ENCODE assay signal across 8 mouse cellular contexts in the genomic region with DNA sequence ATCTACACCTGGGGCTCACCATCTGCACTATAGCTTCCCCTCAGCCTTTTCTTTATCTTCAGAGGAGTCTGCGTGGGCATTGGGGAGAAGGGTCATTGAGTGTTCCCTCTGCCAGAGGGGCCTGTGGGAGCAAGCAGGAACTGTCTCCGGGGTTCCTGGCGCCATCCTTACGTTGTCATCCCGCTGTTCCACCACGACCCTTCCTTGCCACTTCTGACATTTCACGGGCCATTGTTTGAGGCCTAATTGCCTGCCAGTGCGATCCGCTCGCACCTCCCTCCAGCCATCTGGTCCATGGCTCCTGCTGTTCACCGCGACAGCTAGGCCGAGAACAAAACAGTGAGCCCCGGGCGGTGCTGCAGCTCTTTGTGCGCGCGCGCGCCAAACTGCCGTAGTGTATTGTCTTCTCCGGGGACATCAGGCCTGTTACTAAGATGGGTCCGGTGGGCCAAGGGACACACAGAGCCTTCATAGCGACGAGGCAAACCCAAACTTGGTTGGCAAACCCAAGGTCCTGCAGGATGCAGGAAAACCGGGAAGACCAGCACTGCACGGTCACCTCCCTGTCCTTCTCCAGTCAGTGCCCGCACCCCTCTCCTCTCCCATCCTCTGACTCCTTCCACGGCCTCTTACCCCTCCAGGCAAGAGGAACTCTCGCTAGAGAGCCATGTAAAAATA. TPM values are rescaled to one million over a fixed set of nuclear protein-coding genes. Genes with fewer than 3 reads are reported as not detected.
DNase-seq lines count a peak whose midpoint lies in the region; ATAC-seq and TF ChIP-seq lines count a peak whose summit lies in the region.

No protein-coding gene starts in this region.

- H3K27ac ChIP-seq in forebrain, embryonic 10.5 days, result peak overlapping the region; percentile 90
- H3K27ac ChIP-seq in hindbrain, embryonic 16.5 days (ENCODE audit: low read depth, low read length), result peak overlapping the region; percentile 79
- H3K27ac ChIP-seq in limb, embryonic 13.5 days, result peak overlapping the region; percentile 67
- H3K27ac ChIP-seq in neural tube, embryonic 13.5 days (replicated peaks), result peak overlapping the region; percentile 87

- DNase-seq in layer of hippocampus, adult 11-12 months (ENCODE audit: low spot score), result peak; percentile 75
- DNase-seq in layer of hippocampus, adult 9-10 months (ENCODE audit: low spot score), result no peak
- peak; percentile 93 for DNase-seq in brain, embryonic 14.5 days (ENCODE audit: low read depth)
- peak; percentile 86 for DNase-seq in forebrain, embryonic 10.5 days (ENCODE audit: extremely low spot score, low spot score)

- H3K4me1 ChIP-seq in forebrain, embryonic 10.5 days, result peaks cover 36% of the 10 kb centered on the region
- H3K4me1 ChIP-seq in hindbrain, embryonic 16.5 days (ENCODE audit: control insufficient read depth, insufficient read depth, low read depth, low read length), result peaks cover 15% of the 10 kb centered on the region
- peaks cover 18% of the 10 kb centered on the region for H3K4me1 ChIP-seq in limb, embryonic 13.5 days
- H3K4me1 ChIP-seq in neural tube, embryonic 13.5 days (replicated peaks), result peaks cover 27% of the 10 kb centered on the region

- H3K4me2 ChIP-seq in hindbrain, embryonic 16.5 days (ENCODE audit: low read length), result peak overlapping the region; percentile 54
- H3K4me2 ChIP-seq in limb, embryonic 13.5 days (replicated peaks), result peak overlapping the region; percentile 68
- H3K4me2 ChIP-seq in neural tube, embryonic 13.5 days, result peak overlapping the region; percentile 55

- no peaks in the 10 kb centered on the region for H3K9me3 ChIP-seq in forebrain, embryonic 10.5 days
- H3K9me3 ChIP-seq in hindbrain, embryonic 16.5 days (ENCODE audit: control insufficient read depth, low read length), result no peaks in the 10 kb centered on the region
- no peaks in the 10 kb centered on the region for H3K9me3 ChIP-seq in limb, embryonic 13.5 days
- no peaks in the 10 kb centered on the region for H3K9me3 ChIP-seq in neural tube, embryonic 13.5 days

- TF ChIP-seq POLR2A in brain, embryonic 14.5 days (IDR thresholded peaks at IDR 0.05; ENCODE audit: borderline replicate concordance, extremely low read depth, insufficient read depth, insufficient read length, poor library complexity, severe bottlenecking), result peak; percentile 13; the same call in 1 of the 2 replicates

- ATAC-seq in hindbrain, embryonic 16.5 days, result peak; percentile 75
- ATAC-seq in limb, embryonic 13.5 days (ENCODE audit: low FRiP score, low read depth), result peak; percentile 68; the same call in 1 of the 2 replicates
- peak; percentile 68 for ATAC-seq in neural tube, embryonic 13.5 days (ENCODE audit: low read depth)
- no peak for ATAC-seq in megakaryocyte progenitor cell, adult 5-6 weeks (replicated peaks; ENCODE audit: poor library complexity)

- WGBS in forebrain, embryonic 10.5 days, result 1% methylated on average over 30 of the region's 30 CpGs
- 2% methylated on average over 30 of the region's 30 CpGs for WGBS in hindbrain, embryonic 16.5 days
- whole genome bisulfite sequencing in limb, embryonic 13.5 days, result 3% methylated on average over 30 of the region's 30 CpGs
- WGBS in neural tube, embryonic 13.5 days, result under 1% methylated on average over 30 of the region's 30 CpGs

- peak overlapping the region; percentile 45 for H3K4me3 ChIP-seq in forebrain, embryonic 10.5 days
- H3K4me3 ChIP-seq in hindbrain, embryonic 16.5 days (ENCODE audit: low read length), result peak overlapping the region; percentile 26
- H3K4me3 ChIP-seq in limb, embryonic 13.5 days, result peak overlapping the region; percentile 37
- peak overlapping the region; percentile 27 for H3K4me3 ChIP-seq in neural tube, embryonic 13.5 days

- H3K9ac ChIP-seq in hindbrain, embryonic 16.5 days (ENCODE audit: low read depth, low read length), result peak overlapping the region; percentile 62
- peak overlapping the region; percentile 73 for H3K9ac ChIP-seq in limb, embryonic 13.5 days
- peak overlapping the region; percentile 66 for H3K9ac ChIP-seq in neural tube, embryonic 13.5 days

- H3K27me3 ChIP-seq in forebrain, embryonic 10.5 days (ENCODE audit: poor library complexity, severe bottlenecking), result peaks cover 44% of the 10 kb centered on the region
- no peaks in the 10 kb centered on the region for H3K27me3 ChIP-seq in hindbrain, embryonic 16.5 days (replicated peaks; ENCODE audit: control insufficient read depth, insufficient read depth, low read length)
- peaks cover 15% of the 10 kb centered on the region; the same call in 1 of the 2 replicates for H3K27me3 ChIP-seq in limb, embryonic 13.5 days
- H3K27me3 ChIP-seq in neural tube, embryonic 13.5 days, result no peaks in the 10 kb centered on the region; the same call in 1 of the 2 replicates

- TF ChIP-seq CTCF in brain, embryonic 14.5 days (IDR thresholded peaks at IDR 0.05; ENCODE audit: borderline replicate concordance, extremely low read depth, insufficient read depth, insufficient read length), result no peak

- H3K36me3 ChIP-seq in forebrain, embryonic 10.5 days (replicated peaks), result no peaks in the 10 kb centered on the region
- H3K36me3 ChIP-seq in hindbrain, embryonic 16.5 days (ENCODE audit: control insufficient read depth, insufficient read depth, low read length), result no peaks in the 10 kb centered on the region
- H3K36me3 ChIP-seq in limb, embryonic 13.5 days, result no peaks in the 10 kb centered on the region
- no peaks in the 10 kb centered on the region for H3K36me3 ChIP-seq in neural tube, embryonic 13.5 days

RNA-seq across cellular contexts. Expression of a gene that starts 8.9 kb away (rescaled TPM):
- polyA plus RNA-seq in brain, embryonic 14.5 days (2012; rRNA removed), result not detected in 2 replicates
- 0.22 TPM in 1 of 2 replicates, not detected in the other for polyA plus RNA-seq in forebrain, embryonic 10.5 days (2016; fragmentation: Nextera tagmentation; extraction: Ambion mirVana)
- polyA plus RNA-seq in hindbrain, embryonic 16.5 days (2015; fragmentation: Nextera tagmentation; extraction: Ambion mirVana), result not detected in 2 replicates
- polyA plus RNA-seq in limb, embryonic 13.5 days (2015; fragmentation: Nextera tagmentation; extraction: Ambion mirVana), result 0.09 TPM in 1 of 2 replicates, not detected in the other
- polyA plus RNA-seq in neural tube, embryonic 13.5 days (2015; fragmentation: Nextera tagmentation; extraction: Ambion mirVana), result not detected in 2 replicates
- not detected in 2 replicates for total RNA-seq in megakaryocyte progenitor cell, adult 5-6 weeks (2015)
- total RNA-seq in megakaryocyte progenitor cell, adult 5-6 weeks (2017), result not detected in 2 replicates

RNA-seq across cellular contexts. Expression of a gene that starts 45.9 kb away (rescaled TPM):
- 15.8 and 17.8 TPM in 2 replicates for polyA plus RNA-seq in brain, embryonic 14.5 days (2012; rRNA removed)
- polyA plus RNA-seq in forebrain, embryonic 10.5 days (2016; fragmentation: Nextera tagmentation; extraction: Ambion mirVana), result 32.3 and 33.0 TPM in 2 replicates
- 15.1 and 17.1 TPM in 2 replicates for polyA plus RNA-seq in hindbrain, embryonic 16.5 days (2015; fragmentation: Nextera tagmentation; extraction: Ambion mirVana)
- 30.1 and 30.2 TPM in 2 replicates for polyA plus RNA-seq in limb, embryonic 13.5 days (2015; fragmentation: Nextera tagmentation; extraction: Ambion mirVana)
- 15.7 and 18.3 TPM in 2 replicates for polyA plus RNA-seq in neural tube, embryonic 13.5 days (2015; fragmentation: Nextera tagmentation; extraction: Ambion mirVana)
- 12.5 and 13.3 TPM in 2 replicates for total RNA-seq in megakaryocyte progenitor cell, adult 5-6 weeks (2015)
- 17.6 and 23.4 TPM in 2 replicates for total RNA-seq in megakaryocyte progenitor cell, adult 5-6 weeks (2017)

RNA-seq across cellular contexts. Expression of a gene that starts 55.8 kb away (rescaled TPM):
- 37.3 and 39.1 TPM in 2 replicates for polyA plus RNA-seq in brain, embryonic 14.5 days (2012; rRNA removed)
- polyA plus RNA-seq in forebrain, embryonic 10.5 days (2016; fragmentation: Nextera tagmentation; extraction: Ambion mirVana), result 70.9 and 76.7 TPM in 2 replicates
- 57.8 TPM in 2 replicates for polyA plus RNA-seq in hindbrain, embryonic 16.5 days (2015; fragmentation: Nextera tagmentation; extraction: Ambion mirVana)
- polyA plus RNA-seq in limb, embryonic 13.5 days (2015; fragmentation: Nextera tagmentation; extraction: Ambion mirVana), result 56.1 and 58.4 TPM in 2 replicates
- 54.4 and 59.3 TPM in 2 replicates for polyA plus RNA-seq in neural tube, embryonic 13.5 days (2015; fragmentation: Nextera tagmentation; extraction: Ambion mirVana)
- total RNA-seq in megakaryocyte progenitor cell, adult 5-6 weeks (2015), result 37.9 and 39.9 TPM in 2 replicates
- total RNA-seq in megakaryocyte progenitor cell, adult 5-6 weeks (2017), result 35.1 and 39.7 TPM in 2 replicates
